Mouse (Mus musculus): ENCODE measurements at regions not wholly inside any gene's neighbourhood (a gene's known extent, or its start where the extent isn't known, plus 50 kb on each side); places are given as distances from the start of the nearest gene placed in this dataset.

DNA sequence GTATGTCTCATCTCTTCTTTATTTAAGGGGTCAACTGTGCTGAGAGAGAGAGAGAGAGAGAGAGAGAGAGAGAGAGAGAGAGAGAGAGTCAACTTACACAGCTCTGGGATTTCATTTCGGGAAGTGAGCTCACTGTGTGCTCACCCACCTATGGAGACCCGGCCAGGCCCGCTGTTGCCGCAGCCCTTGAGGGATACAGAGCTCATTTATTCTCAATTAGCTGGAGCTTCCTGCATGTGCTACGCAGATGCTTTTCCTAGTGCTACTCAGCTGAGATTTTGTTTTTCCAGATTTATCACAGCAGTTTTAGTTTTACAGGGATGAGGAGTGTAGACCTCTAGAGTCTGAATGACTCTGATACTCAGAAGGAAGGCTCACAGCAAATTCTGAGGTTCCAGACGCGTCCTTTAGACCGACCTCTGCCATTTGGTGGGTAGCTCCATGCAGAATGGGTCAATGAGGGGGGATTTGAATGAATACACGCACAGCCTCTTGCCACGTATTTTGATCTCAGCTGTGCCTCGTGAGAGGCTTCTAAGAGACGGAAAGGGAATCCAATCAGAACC, 170.6 kb upstream of the Krr1 start:
- TF ChIP-seq POLR2A (IDR thresholded peaks at IDR 0.05; ENCODE audit: extremely low read depth, insufficient read depth, low read length) (no peak), CTCF (IDR thresholded peaks at IDR 0.05; ENCODE audit: extremely low read depth, insufficient read depth, low read length) (no peak)
